Mouse (Mus musculus) frontal cortex, adult (tissue): ENCODE data around the gene Rcan1.

Source experiments
- ATAC-seq: cut with Nextera tagmentation; 2 replicates; pipeline ENCODE4 v1.9.2; 2017; ENCODE audit warnings: mild to moderate bottlenecking, moderate library complexity, mixed read lengths; ENCODE audit not compliant: low TSS enrichment

Gene Rcan1

GRCm38 (mm10) chr16:92399490-92400458 lies 70.9 kb downstream of the Rcan1 start:
- ATAC-seq = peak; percentile 74

GRCm38 (mm10) chr16:92398574-92399118 lies 72.0 kb downstream of the Rcan1 start:
- 0 out of 2 replicates have a peak, but pooled peaks have one; percentile 3 for ATAC-seq

- ATAC-seq = no peak
Measured at GRCm38 (mm10) chr16:92397745-92398573, 72.7 kb downstream of the Rcan1 start.

GRCm38 (mm10) chr16:92393732-92394131 lies 76.9 kb downstream of the Rcan1 start:
- ATAC-seq = no peak

GRCm38 (mm10) chr16:92387692-92388091 lies 83.0 kb downstream of the Rcan1 start:
- ATAC-seq = no peak

- no peak for ATAC-seq
Measured at GRCm38 (mm10) chr16:92385062-92385461, 85.6 kb downstream of the Rcan1 start.

- ATAC-seq = no peak
Measured at GRCm38 (mm10) chr16:92383412-92383811, 87.3 kb downstream of the Rcan1 start.

- peak; percentile 91 for ATAC-seq
Measured at GRCm38 (mm10) chr16:92382508-92382907, 88.2 kb downstream of the Rcan1 start.

- no peak for ATAC-seq
Measured at GRCm38 (mm10) chr16:92381092-92381491, 89.6 kb downstream of the Rcan1 start.

- peak; percentile 47; the same call in 1 of the 2 replicates for ATAC-seq
Measured at GRCm38 (mm10) chr16:92376976-92377375, 93.7 kb downstream of the Rcan1 start.

- no peak for ATAC-seq
Measured at GRCm38 (mm10) chr16:92371623-92372022, 99.0 kb downstream of the Rcan1 start.

- ATAC-seq = no peak
Measured at GRCm38 (mm10) chr16:92369260-92369659, 101.4 kb downstream of the Rcan1 start.

- ATAC-seq = no peak
Measured at GRCm38 (mm10) chr16:92365477-92365876, 105.2 kb downstream of the Rcan1 start.

GRCm38 (mm10) chr16:92360711-92361110 lies 110.0 kb downstream of the Rcan1 start:
- no peak for ATAC-seq

- ATAC-seq = no peak
Measured at GRCm38 (mm10) chr16:92359229-92359628, 111.4 kb downstream of the Rcan1 start, which contains the start of gene Kcne1. Gene Kcne1 (minus strand): TSS chr16:92359468.

GRCm38 (mm10) chr16:92358734-92359133 lies 111.9 kb downstream of the Rcan1 start:
- no peak for ATAC-seq

GRCm38 (mm10) chr16:92357566-92357965 lies 113.1 kb downstream of the Rcan1 start:
- ATAC-seq = no peak

- ATAC-seq = no peak
Measured at GRCm38 (mm10) chr16:92357023-92357422, 113.6 kb downstream of the Rcan1 start.

- no peak for ATAC-seq
Measured at GRCm38 (mm10) chr16:92355982-92356381, 114.7 kb downstream of the Rcan1 start.

- ATAC-seq = no peak
Measured at GRCm38 (mm10) chr16:92355366-92355765, 115.3 kb downstream of the Rcan1 start.

GRCm38 (mm10) chr16:92353897-92354296 lies 116.8 kb downstream of the Rcan1 start:
- ATAC-seq = no peak

GRCm38 (mm10) chr16:92353295-92353694 lies 117.4 kb downstream of the Rcan1 start:
- no peak for ATAC-seq
